Mouse (Mus musculus) forebrain, embryonic 11.5 days (tissue): ENCODE data around the gene C530008M17Rik. TPM values are rescaled to one million over a fixed set of nuclear protein-coding genes. Genes with fewer than 3 reads are reported as not detected.
"Not testable (repeated sequence)": the region's sequence is repeated elsewhere in the genome, so short reads cannot be mapped to it uniquely, and the experiment has no call there.

ENCODE experiments used
- ATAC-seq: fragments of 200-750 bp; cut with Nextera tagmentation; replicated peaks from 2 replicates; pipeline ENCODE4 v1.8.0; 2017; ENCODE audit warnings: moderate TSS enrichment; ENCODE audit not compliant: low FRiP score
- DNase-seq: peaks from one replicate; pipeline ENCODE4 v3.0.0-alpha.2; 2017; ENCODE audit warnings: low spot score
- H3K27ac ChIP-seq: fragments of 300-500 bp; sonication (generic); 2 replicates; pipeline ENCODE4 v1.5.1; 2014; ENCODE audit warnings: low read depth, low read length
- H3K27me3 ChIP-seq: fragments of 300-500 bp; sonication (generic); 2 replicates; pipeline ENCODE4 v1.6.1; 2014; ENCODE audit warnings: mild to moderate bottlenecking, low read length, mixed read lengths; ENCODE audit not compliant: control insufficient read depth, insufficient read depth
- H3K36me3 ChIP-seq: fragments of 300-500 bp; sonication (generic); 2 replicates; pipeline ENCODE4 v1.6.1; 2014; ENCODE audit warnings: mild to moderate bottlenecking, low read length, moderate library complexity, mixed read lengths; ENCODE audit not compliant: control insufficient read depth, insufficient read depth
- H3K4me1 ChIP-seq: fragments of 300-500 bp; sonication (generic); replicated peaks from 2 replicates; pipeline ENCODE4 v1.6.1; 2014; ENCODE audit warnings: low read length, mixed read lengths; ENCODE audit not compliant: control insufficient read depth, insufficient read depth
- H3K4me2 ChIP-seq: fragments of 300-500 bp; sonication (generic); 2 replicates; pipeline ENCODE4 v1.6.1; 2014; ENCODE audit warnings: low read depth, mild to moderate bottlenecking, low read length, moderate library complexity, mixed read lengths; ENCODE audit not compliant: severe bottlenecking
- H3K4me3 ChIP-seq: fragments of 300-500 bp; sonication (generic); 2 replicates; pipeline ENCODE4 v1.5.1; 2014; ENCODE audit warnings: low read depth, low read length
- H3K9ac ChIP-seq: fragments of 300-500 bp; sonication (generic); 2 replicates; pipeline ENCODE4 v1.6.1; 2014; ENCODE audit warnings: low read length
- H3K9me3 ChIP-seq: fragments of 300-500 bp; sonication (generic); 2 replicates; pipeline ENCODE4 v1.6.1; 2016; ENCODE audit warnings: low read length, mixed read lengths; ENCODE audit not compliant: control insufficient read depth
- WGBS: fragments of 180-500 bp; shearing (Covaris S2); extraction: QIAGEN DNeasy Blood & Tissue Kit; methylation state at CpG from one replicate; pipeline ENCODE4 v1.1.7; 2014; 5-methylcytosine and 5-hydroxymethylcytosine counted together
- polyA plus RNA-seq: library from polyadenylated mRNA; unstranded; fragments of >200 nt; fragmentation: Nextera tagmentation; extraction: Ambion mirVana; gene quantifications from 2 replicates; pipeline ENCODE4 v1.2.1, GENCODE M21; 2014

Gene C530008M17Rik
- polyA plus RNA-seq, 1 experiment from 2014 or later, result 40.6 TPM

DNA sequence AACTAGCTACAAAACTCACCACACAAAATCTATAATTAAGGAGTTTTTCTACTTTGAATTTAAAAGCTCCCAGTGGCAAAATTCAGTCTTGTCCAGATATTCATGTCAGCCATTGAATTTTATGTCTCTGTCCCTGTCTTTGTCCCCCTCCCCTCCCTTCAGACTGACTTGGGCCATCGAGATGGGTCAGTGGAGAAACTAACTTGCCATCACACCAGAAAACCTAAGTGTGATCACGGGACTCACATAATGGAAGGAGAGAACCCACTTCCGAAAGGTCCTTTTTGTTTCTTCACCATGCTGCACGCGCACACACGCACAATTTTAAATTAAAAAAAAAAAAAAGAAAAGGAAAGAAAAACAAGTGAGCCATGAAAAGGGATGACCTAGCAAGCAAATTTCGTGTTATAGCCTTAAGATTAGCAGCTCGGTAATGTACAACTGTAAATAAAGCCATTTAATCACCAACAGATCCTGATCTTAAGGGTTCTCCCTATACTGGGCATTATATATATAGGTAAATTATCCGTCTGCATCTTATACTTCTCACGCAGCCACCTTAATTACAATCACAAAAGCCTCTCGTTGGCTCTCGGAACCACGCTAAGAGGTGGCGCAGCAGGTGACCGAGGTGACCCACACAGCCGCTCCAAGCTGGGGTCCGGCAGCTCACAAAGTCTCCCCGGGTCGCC, 248.5 kb downstream of the C530008M17Rik start:
- H3K27ac ChIP-seq, result peak overlapping the region; percentile 48; the same call in 1 of the 2 replicates
- ATAC-seq (no peak; the same call in 1 of the 2 replicates), DNase-seq (no peak)
- peak overlapping the region; percentile 65 for H3K4me3 ChIP-seq
- peak overlapping the region; percentile 82 for H3K9ac ChIP-seq
- H3K4me1 ChIP-seq, result no peaks in the 10 kb centered on the region
- H3K36me3 ChIP-seq, result no peaks in the 10 kb centered on the region
- WGBS, result 2% methylated on average over 19 of the region's 19 CpGs
- no peaks in the 10 kb centered on the region for H3K27me3 ChIP-seq
- peak overlapping the region; percentile 74 for H3K4me2 ChIP-seq
- no peaks in the 10 kb centered on the region for H3K9me3 ChIP-seq

DNA sequence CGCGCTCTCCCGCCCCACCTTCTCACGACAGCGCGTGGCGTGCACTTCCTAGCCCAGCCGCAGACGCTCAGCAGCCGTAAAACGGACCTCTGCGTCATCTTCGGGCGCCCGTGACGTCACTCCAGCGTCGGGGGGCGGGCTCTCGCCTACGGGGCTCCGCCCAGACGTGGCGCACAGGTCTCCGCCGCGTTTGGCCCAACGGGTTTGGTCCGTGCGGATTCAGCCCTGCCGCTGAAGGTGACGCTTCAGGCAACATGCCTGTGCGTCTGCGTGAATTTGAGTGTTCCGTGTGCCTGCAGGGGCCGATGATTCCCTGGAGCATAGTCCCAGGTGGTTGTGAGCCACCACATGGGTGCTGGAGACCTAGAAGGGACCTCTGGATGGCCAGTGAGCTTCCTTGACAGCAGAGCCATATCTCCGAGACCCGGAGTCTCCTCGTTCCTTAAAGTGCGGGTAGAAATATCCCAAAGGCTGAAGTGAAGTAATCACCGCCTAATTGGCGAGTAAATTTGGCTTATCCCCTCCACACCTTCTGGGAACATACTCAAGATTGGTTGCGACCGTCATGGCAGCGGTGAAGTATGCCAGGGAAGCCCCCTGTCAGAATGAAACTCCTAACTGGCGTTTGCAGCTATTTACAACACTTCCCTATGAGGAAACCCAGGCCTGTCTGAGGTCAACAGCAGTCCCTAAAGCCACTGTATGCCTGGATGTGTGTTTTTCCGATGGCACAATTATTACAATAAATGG, 249.3 kb downstream of the C530008M17Rik start, which contains the start of gene Aasdh:
Aasdh (minus strand) TSS at position 110 of the 750 bp plus-strand sequence.
- Histone ChIP-seq H3K4me3 (peak within 1 kb of the TSS; percentile 65), H3K4me1 (no peaks in the 10 kb centered on the region), H3K36me3 (no peaks in the 10 kb centered on the region), H3K4me2 (peak within 1 kb of the TSS; percentile 74), H3K9ac (peak within 1 kb of the TSS; percentile 82), H3K27me3 (no peaks in the 10 kb centered on the region), H3K9me3 (no peaks in the 10 kb centered on the region), H3K27ac (peak within 1 kb of the TSS; percentile 48; the same call in 1 of the 2 replicates)
- peak; percentile 100 for DNase-seq
- ATAC-seq, result peak; percentile 97
- WGBS, result 1% methylated on average over 47 of the region's 47 CpGs

DNA sequence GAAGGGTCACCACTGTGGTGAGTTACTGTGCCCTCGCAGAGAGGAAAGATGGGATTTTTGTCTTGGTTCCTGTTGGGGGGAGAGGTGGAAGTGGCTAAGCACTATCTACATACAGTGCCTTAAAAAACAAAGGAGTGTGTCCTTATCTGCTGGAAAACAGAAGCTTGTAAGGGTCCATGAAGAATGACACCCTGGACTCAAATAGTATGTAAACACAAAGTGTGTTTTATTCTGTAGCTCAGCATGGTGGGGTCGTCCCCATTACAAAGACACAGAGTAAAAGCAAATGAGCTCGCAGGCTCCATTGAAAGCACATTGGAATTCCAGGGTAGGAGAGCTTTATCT, 249.8 kb downstream of the C530008M17Rik start:
- 32% methylated on average over 3 of the region's 3 CpGs for WGBS

DNA sequence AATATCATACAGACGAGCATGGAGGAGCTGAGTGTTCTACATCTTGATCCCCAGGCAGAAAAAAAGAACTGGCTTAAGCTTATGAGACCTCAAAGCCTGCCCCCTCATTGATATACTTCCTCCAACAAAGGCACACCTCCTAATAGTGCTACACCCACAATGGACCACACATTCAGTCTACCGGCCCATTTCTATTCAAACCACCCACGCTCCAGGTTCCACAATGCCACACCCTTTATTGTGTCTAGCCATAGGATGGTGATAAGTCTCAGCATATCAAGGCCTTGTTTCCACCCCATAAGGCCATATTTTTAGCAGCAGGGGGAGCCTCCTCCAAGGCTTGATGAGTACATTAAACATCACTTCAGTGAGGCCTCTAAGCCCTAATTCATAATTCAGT, 254.5 kb downstream of the C530008M17Rik start:
- no peak for ATAC-seq
- Histone ChIP-seq H3K27me3 (no peaks in the 10 kb centered on the region), H3K36me3 (no peaks in the 10 kb centered on the region; the same call in 1 of the 2 replicates), H3K9ac (no peak overlapping the region), H3K4me2 (no peak overlapping the region), H3K27ac (no peak overlapping the region), H3K4me3 (no peak overlapping the region), H3K9me3 (no peaks in the 10 kb centered on the region), H3K4me1 (no peaks in the 10 kb centered on the region)
- 86% methylated on average over 3 of the region's 3 CpGs for WGBS
- DNase-seq, result no peak

More for the DNA sequence above, 249.8 kb downstream of the C530008M17Rik start:
- Histone ChIP-seq H3K36me3 (no peaks in the 10 kb centered on the region), H3K4me3 (peak overlapping the region; percentile 65), H3K9me3 (no peaks in the 10 kb centered on the region), H3K27me3 (no peaks in the 10 kb centered on the region), H3K4me1 (no peaks in the 10 kb centered on the region), H3K9ac (peak overlapping the region; percentile 82), H3K27ac (no peak overlapping the region), H3K4me2 (peak overlapping the region; percentile 74)
- DNase-seq (no peak), ATAC-seq (no peak)

DNA sequence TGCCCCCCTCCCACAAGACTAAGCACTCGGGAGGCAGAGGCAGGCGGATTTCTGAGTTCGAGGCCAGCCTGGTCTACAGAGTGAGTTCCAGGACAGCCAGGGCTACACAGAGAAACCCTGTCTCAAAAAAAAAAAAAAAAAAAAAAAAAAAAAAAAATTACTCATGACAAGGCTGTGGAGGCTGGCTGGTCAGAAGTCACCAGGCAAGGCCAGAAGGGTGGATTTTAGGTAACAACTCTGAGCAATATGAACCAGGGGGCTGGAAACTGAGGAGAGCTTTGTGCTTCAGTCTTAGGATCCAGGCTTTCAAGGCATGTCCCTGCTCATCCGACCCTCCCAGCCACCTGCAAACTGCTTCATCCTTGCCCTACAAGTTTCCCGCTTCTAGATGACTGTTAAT, 256.2 kb downstream of the C530008M17Rik start:
- not testable (repeated sequence) for H3K27me3 ChIP-seq, H3K36me3 ChIP-seq
- 95% methylated on average over 5 of the region's 5 CpGs for WGBS

DNA sequence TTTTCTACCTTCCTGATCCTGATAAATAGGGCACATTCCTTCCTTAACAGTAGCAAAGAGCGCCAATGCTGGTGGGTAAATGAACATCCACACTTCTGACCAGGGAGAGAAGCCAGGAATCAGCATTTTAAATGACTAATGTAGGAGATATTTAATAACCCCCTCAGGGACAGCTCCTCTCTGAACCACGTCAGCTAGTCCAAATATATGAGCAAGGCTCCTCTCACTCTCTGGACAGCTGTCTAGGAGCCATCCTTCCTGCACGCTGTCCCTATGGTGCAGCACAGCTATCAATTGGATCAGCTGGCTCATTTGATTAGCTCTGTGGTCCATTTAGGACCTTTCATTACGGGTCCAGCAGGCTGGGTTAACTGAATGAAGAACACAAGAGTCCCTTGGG, 266.5 kb downstream of the C530008M17Rik start:
- H3K4me1 ChIP-seq, result no peaks in the 10 kb centered on the region
- H3K4me3 ChIP-seq, result no peak overlapping the region
- ATAC-seq (no peak), DNase-seq (no peak)
- H3K27me3 ChIP-seq, result no peaks in the 10 kb centered on the region
- peaks cover 19% of the 10 kb centered on the region for H3K36me3 ChIP-seq
- no peak overlapping the region for H3K9ac ChIP-seq
- 92% methylated on average over 4 of the region's 4 CpGs for WGBS
- H3K27ac ChIP-seq, result no peak overlapping the region
- peaks cover 4% of the 10 kb centered on the region; the same call in 1 of the 2 replicates for H3K9me3 ChIP-seq
- H3K4me2 ChIP-seq, result no peak overlapping the region

More for the DNA sequence above, 256.2 kb downstream of the C530008M17Rik start:
- H3K4me3 ChIP-seq, ATAC-seq, H3K4me1 ChIP-seq, H3K4me2 ChIP-seq, H3K9ac ChIP-seq, DNase-seq, H3K9me3 ChIP-seq, H3K27ac ChIP-seq: not testable (repeated sequence)

Other genes with a start within 250 kb of the C530008M17Rik start
- gene Gm7271, start 172.5 kb upstream of the C530008M17Rik start, polyA plus RNA-seq, result 0.79 TPM in 1 of 2 replicates, not detected in the other
- gene Exoc1, start 127.2 kb upstream of the C530008M17Rik start, polyA plus RNA-seq, result 55.7 and 56.1 TPM in 2 replicates
- 12.2 and 15.5 TPM in 2 replicates for gene Cep135, start 67.8 kb upstream of the C530008M17Rik start, polyA plus RNA-seq
- 23.6 and 27.5 TPM in 2 replicates for gene Aasdh, start 249.0 kb downstream of the C530008M17Rik start, polyA plus RNA-seq